Mouse (Mus musculus): ENCODE results near the gene Pex26.

DNA sequence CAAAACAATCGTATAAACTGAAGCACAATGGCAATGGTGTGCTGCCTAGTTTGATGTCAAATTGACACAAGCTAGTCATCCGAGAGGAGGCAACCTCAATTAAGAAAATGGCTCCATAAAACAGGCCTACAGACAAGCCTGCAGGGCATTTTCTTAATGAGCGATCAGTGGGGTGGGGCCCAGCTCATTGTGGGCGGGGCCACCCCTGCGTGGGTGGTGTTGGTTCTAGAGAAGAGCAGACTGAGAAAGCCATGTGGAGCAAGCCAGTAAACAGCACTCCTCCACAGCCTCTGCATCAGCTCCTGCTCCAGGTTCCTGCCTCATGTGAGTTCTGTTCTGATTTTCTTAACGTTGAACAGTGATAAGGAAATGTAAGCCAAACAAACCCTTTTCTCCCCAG lies 46.2 kb upstream of the Pex26 start:
- TF ChIP-seq CTCF (IDR thresholded peaks at IDR 0.05; ENCODE audit: low read depth, low read length) (no peak), TAL1 (conservative IDR thresholded peaks at IDR 0.05; ENCODE audit: low read depth, low read length) (no peak), GATA1 (IDR thresholded peaks at IDR 0.05; ENCODE audit: borderline replicate concordance, low read length) (no peak)

Data from G1E (cell line).